Mouse (Mus musculus): ENCODE results near the gene B3gnt7. TPM values are rescaled to one million over a fixed set of nuclear protein-coding genes. Genes with fewer than 3 reads are reported as not detected.
A peak's percentile ranks its signal among the peaks of the same experiment; 100 is the strongest.

Gene B3gnt7
- not detected for polyA plus RNA-seq (2012; fragmentation: generic; extraction: Trizol)

DNA sequence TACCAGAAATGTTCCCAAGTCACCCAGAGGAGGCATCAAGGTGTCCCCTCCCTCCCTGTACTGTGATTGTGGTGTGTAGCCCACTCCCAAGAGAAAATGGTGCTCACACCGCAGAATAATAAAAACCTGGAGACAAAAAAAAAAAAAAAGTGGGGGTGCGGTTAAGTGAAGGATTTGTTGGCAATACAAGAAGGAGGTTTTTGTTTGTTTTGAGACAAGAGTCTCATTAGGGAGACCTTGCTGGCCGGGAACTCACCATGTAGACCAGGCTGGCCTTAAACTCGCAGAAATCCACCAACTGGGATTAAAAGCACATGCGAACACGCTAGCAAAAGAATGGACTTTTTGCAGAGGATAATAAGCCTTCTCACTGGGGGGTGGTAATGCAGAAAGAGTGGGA lies at the start of gene B3gnt7:
B3gnt7 (plus strand) TSS at position 301 of the 400 bp plus-strand sequence.
- TF ChIP-seq TCF3 (IDR thresholded peaks at IDR 0.05; ENCODE audit: insufficient read length, low read depth) (no peak), SRF (IDR thresholded peaks at IDR 0.05; ENCODE audit: control insufficient read depth, insufficient read length, low read depth) (no peak), CEBPB (IDR thresholded peaks at IDR 0.05; ENCODE audit: insufficient read depth, poor library complexity, severe bottlenecking) (no peak), REST (IDR thresholded peaks at IDR 0.05; ENCODE audit: insufficient read depth, insufficient read length) (no peak), POLR2AphosphoS2 (IDR thresholded peaks at IDR 0.05; ENCODE audit: insufficient read length, low read depth) (no peak), MYOD1 (IDR thresholded peaks at IDR 0.05; ENCODE audit: control insufficient read depth in 1 of 3, insufficient read length in 2 of 3, low read depth in 2 of 3) (no peak), E2F4 (IDR thresholded peaks at IDR 0.05; ENCODE audit: insufficient read depth) (no peak), MAX (IDR thresholded peaks at IDR 0.05; ENCODE audit: low read depth) (no peak), USF1 (IDR thresholded peaks at IDR 0.05; ENCODE audit: low read depth) (no peak), TCF12 (IDR thresholded peaks at IDR 0.05; ENCODE audit: insufficient read depth, poor library complexity, severe bottlenecking) (no peak), MYOG (IDR thresholded peaks at IDR 0.05; ENCODE audit: control insufficient read depth in 1 of 3, insufficient read depth in 1 of 3, insufficient read length in 2 of 3, low read depth in 2 of 3) (no peak)
- Histone ChIP-seq H3K36me3 (ENCODE audit: control insufficient read depth, insufficient read depth) (no peaks in the 10 kb centered on the region), H3K4me3 (no peak within 1 kb of the TSS), H3K27me3 (ENCODE audit: control insufficient read depth, insufficient read depth, insufficient read length) (no peaks in the 10 kb centered on the region), H3K79me2 (ENCODE audit: control insufficient read depth, insufficient read depth) (no peaks in the 10 kb centered on the region), H3ac (ENCODE audit: control insufficient read depth, insufficient read length) (no peak within 1 kb of the TSS), H3K4me2 (ENCODE audit: low read depth) (no peak within 1 kb of the TSS)

GRCm38 (mm10) chr1:86253410-86253809 lies 49.2 kb upstream of the B3gnt7 start:
- Histone ChIP-seq H3K4me3 (no peak overlapping the region), H3K4me2 (ENCODE audit: low read depth) (no peak overlapping the region), H3ac (ENCODE audit: control insufficient read depth, insufficient read length) (no peak overlapping the region), H3K36me3 (ENCODE audit: control insufficient read depth, insufficient read depth) (no peaks in the 10 kb centered on the region), H3K79me2 (ENCODE audit: control insufficient read depth, insufficient read depth) (no peaks in the 10 kb centered on the region), H3K27me3 (ENCODE audit: control insufficient read depth, insufficient read depth, insufficient read length) (no peaks in the 10 kb centered on the region)
- TF ChIP-seq REST (IDR thresholded peaks at IDR 0.05; ENCODE audit: insufficient read depth, insufficient read length) (no peak), MYOD1 (IDR thresholded peaks at IDR 0.05; ENCODE audit: control insufficient read depth in 1 of 3, insufficient read length in 2 of 3, low read depth in 2 of 3) (peak in 1 of 3 experiments; percentile 19), POLR2AphosphoS2 (IDR thresholded peaks at IDR 0.05; ENCODE audit: insufficient read length, low read depth) (no peak)

GRCm38 (mm10) chr1:86256311-86256710 lies 46.3 kb upstream of the B3gnt7 start:
- Histone ChIP-seq H3ac (ENCODE audit: control insufficient read depth, insufficient read length) (no peak overlapping the region), H3K36me3 (ENCODE audit: control insufficient read depth, insufficient read depth) (no peaks in the 10 kb centered on the region), H3K79me2 (ENCODE audit: control insufficient read depth, insufficient read depth) (no peaks in the 10 kb centered on the region), H3K4me2 (ENCODE audit: low read depth) (no peak overlapping the region), H3K27me3 (ENCODE audit: control insufficient read depth, insufficient read depth, insufficient read length) (no peaks in the 10 kb centered on the region), H3K4me3 (no peak overlapping the region)
- TF ChIP-seq E2F4 (IDR thresholded peaks at IDR 0.05; ENCODE audit: insufficient read depth) (no peak), TCF12 (IDR thresholded peaks at IDR 0.05; ENCODE audit: insufficient read depth, poor library complexity, severe bottlenecking) (no peak), POLR2AphosphoS2 (IDR thresholded peaks at IDR 0.05; ENCODE audit: insufficient read length, low read depth) (no peak), MAX (IDR thresholded peaks at IDR 0.05; ENCODE audit: low read depth) (no peak), REST (IDR thresholded peaks at IDR 0.05; ENCODE audit: insufficient read depth, insufficient read length) (no peak), CEBPB (IDR thresholded peaks at IDR 0.05; ENCODE audit: insufficient read depth, poor library complexity, severe bottlenecking) (no peak), MYOD1 (IDR thresholded peaks at IDR 0.05; ENCODE audit: control insufficient read depth in 1 of 3, insufficient read length in 2 of 3, low read depth in 2 of 3) (no peak), SRF (IDR thresholded peaks at IDR 0.05; ENCODE audit: control insufficient read depth, insufficient read length, low read depth) (no peak), USF1 (IDR thresholded peaks at IDR 0.05; ENCODE audit: low read depth) (no peak), MYOG (IDR thresholded peaks at IDR 0.05; ENCODE audit: control insufficient read depth in 1 of 3, insufficient read depth in 1 of 3, insufficient read length in 2 of 3, low read depth in 2 of 3) (no peak), POLR2A (IDR thresholded peaks at IDR 0.05; ENCODE audit: insufficient read length, low read depth) (no peak), TCF3 (IDR thresholded peaks at IDR 0.05; ENCODE audit: insufficient read length, low read depth) (no peak)

DNA sequence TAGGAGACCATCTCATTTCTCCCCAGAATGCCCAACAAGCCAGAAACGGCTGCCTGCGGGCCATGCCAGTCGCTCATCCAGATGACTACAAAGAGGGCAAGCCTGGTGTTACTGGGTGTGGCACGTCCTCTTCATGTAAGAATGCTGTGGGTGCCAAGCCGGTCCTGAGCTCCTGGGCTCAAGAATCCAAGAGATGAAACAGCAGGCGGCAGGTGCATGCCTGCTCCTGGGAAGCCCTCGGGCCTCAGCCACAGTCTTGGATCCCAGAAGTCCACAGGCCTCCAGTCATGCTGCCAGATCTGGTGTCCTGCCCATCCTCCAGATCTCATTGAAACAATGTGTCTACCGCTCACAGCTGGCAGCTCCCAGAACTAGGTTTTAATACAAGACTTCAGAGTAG lies 45.4 kb upstream of the B3gnt7 start:
- no peak overlapping the region for H3K4me3 ChIP-seq
- no peaks in the 10 kb centered on the region for H3K36me3 ChIP-seq (ENCODE audit: control insufficient read depth, insufficient read depth)
- H3K27me3 ChIP-seq (ENCODE audit: control insufficient read depth, insufficient read depth, insufficient read length), result no peaks in the 10 kb centered on the region
- H3K79me2 ChIP-seq (ENCODE audit: control insufficient read depth, insufficient read depth), result no peaks in the 10 kb centered on the region
- TF ChIP-seq MYOD1 (IDR thresholded peaks at IDR 0.05; ENCODE audit: control insufficient read depth in 1 of 3, insufficient read length in 2 of 3, low read depth in 2 of 3), result peak in 2 of 3 experiments; percentile 14 to 51
- no peak for TF ChIP-seq MAX (IDR thresholded peaks at IDR 0.05; ENCODE audit: low read depth)
- peak in 1 of 3 experiments; percentile 63 for TF ChIP-seq MYOG (IDR thresholded peaks at IDR 0.05; ENCODE audit: control insufficient read depth in 1 of 3, insufficient read depth in 1 of 3, insufficient read length in 2 of 3, low read depth in 2 of 3)
- no peak overlapping the region for H3ac ChIP-seq (ENCODE audit: control insufficient read depth, insufficient read length)
- no peak overlapping the region for H3K4me2 ChIP-seq (ENCODE audit: low read depth)

GRCm38 (mm10) chr1:86258171-86258824 lies 44.3 kb upstream of the B3gnt7 start:
- no peaks in the 10 kb centered on the region for H3K36me3 ChIP-seq (ENCODE audit: control insufficient read depth, insufficient read depth)
- no peak for TF ChIP-seq USF1 (IDR thresholded peaks at IDR 0.05; ENCODE audit: low read depth)
- TF ChIP-seq MAX (IDR thresholded peaks at IDR 0.05; ENCODE audit: low read depth), result no peak
- TF ChIP-seq E2F4 (IDR thresholded peaks at IDR 0.05; ENCODE audit: insufficient read depth), result no peak
- TF ChIP-seq TCF12 (IDR thresholded peaks at IDR 0.05; ENCODE audit: insufficient read depth, poor library complexity, severe bottlenecking), result no peak
- TF ChIP-seq CEBPB (IDR thresholded peaks at IDR 0.05; ENCODE audit: insufficient read depth, poor library complexity, severe bottlenecking), result no peak
- TF ChIP-seq MYOG (IDR thresholded peaks at IDR 0.05; ENCODE audit: control insufficient read depth in 1 of 3, insufficient read depth in 1 of 3, insufficient read length in 2 of 3, low read depth in 2 of 3), result no peak
- no peak for TF ChIP-seq REST (IDR thresholded peaks at IDR 0.05; ENCODE audit: insufficient read depth, insufficient read length)
- TF ChIP-seq POLR2AphosphoS2 (IDR thresholded peaks at IDR 0.05; ENCODE audit: insufficient read length, low read depth), result no peak
- TF ChIP-seq TCF3 (IDR thresholded peaks at IDR 0.05; ENCODE audit: insufficient read length, low read depth), result no peak
- TF ChIP-seq MYOD1 (IDR thresholded peaks at IDR 0.05; ENCODE audit: control insufficient read depth in 1 of 3, insufficient read length in 2 of 3, low read depth in 2 of 3), result no peak
- no peak for TF ChIP-seq POLR2A (IDR thresholded peaks at IDR 0.05; ENCODE audit: insufficient read length, low read depth)
- no peak overlapping the region for H3ac ChIP-seq (ENCODE audit: control insufficient read depth, insufficient read length)

More at GRCm38 (mm10) chr1:86258171-86258824, 44.3 kb upstream of the B3gnt7 start:
- Histone ChIP-seq H3K4me2 (ENCODE audit: low read depth) (no peak overlapping the region), H3K4me3 (no peak overlapping the region), H3K79me2 (ENCODE audit: control insufficient read depth, insufficient read depth) (no peaks in the 10 kb centered on the region), H3K27me3 (ENCODE audit: control insufficient read depth, insufficient read depth, insufficient read length) (no peaks in the 10 kb centered on the region)

Data from myocyte (in vitro differentiated cells).